Mouse (Mus musculus) liver, adult 2 months (tissue): ENCODE data around the gene Smoc1.
A peak's percentile ranks its signal among the peaks of the same experiment; 100 is the strongest.

Source experiments
- CTCF ChIP-seq: fragments of 200-500 bp; IDR thresholded peaks from 2 replicates; pipeline ENCODE4 v1.5.1; 2011; ENCODE audit warnings: low read depth, low read length, control low read depth
- POLR2A ChIP-seq: fragments of 200-500 bp; IDR thresholded peaks from 2 replicates; pipeline ENCODE4 v1.6.1; 2011; ENCODE audit warnings: low read length, control low read depth; ENCODE audit not compliant: insufficient read depth; ENCODE audit errors: extremely low read depth

DNA sequence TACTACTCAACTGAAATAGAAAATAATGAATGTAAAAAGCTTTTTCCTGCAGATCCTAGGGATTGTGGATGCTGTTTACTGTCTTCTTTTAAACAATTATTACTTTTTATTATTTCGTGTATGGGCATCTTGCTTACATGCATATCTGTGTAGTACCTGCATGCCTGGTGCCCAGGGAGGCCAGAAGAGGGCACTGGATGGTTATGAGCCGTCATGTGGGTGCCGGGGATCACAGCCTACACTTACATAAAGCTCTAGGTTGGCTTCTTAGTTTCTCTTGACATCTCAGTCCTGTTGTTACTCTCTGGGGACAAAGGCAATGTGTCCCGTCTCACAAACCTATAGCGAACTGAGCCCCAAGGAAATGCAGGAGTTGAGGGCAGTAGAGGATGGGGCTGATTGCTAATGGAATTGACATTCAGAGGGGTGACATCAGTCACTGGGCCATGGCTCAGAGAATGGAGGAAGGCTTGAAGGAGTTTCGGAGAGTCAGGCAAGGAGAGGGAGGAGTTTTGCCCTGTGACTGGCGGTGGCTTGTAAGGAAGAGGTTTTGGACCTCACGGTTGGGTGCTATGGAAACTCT is 34.0 kb upstream of the Smoc1 start:
- TF ChIP-seq POLR2A (no peak), CTCF (peak; percentile 42)
